Mouse (Mus musculus): ENCODE measurements around the gene Pax5.
A peak's percentile ranks its signal among the peaks of the same experiment; 100 is the strongest.

Gene Pax5

GRCm38 (mm10) chr4:44705151-44705550, 5.1 kb downstream of the Pax5 start:
- no peak for DNase-seq

DNA sequence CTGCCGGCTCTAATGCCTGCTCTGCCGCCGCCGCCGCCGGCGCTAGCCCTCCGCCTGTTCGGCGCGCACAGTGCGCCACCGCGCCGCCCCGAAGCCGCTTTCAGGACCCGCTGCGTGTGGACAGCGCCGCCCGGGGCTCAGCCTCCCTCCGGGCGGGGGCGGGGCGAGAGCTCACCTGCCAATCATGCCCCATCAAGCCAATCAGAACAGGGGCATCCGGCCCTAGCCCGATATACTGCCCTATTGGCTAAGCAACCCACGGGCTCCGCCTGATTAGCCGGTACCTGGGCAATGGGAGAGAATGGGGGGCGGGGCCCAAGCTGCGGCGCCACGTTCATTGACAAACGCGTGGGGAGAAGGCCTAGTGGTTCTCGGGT, 5.9 kb downstream of the Pax5 start:
- peak; percentile 94 for DNase-seq

DNA sequence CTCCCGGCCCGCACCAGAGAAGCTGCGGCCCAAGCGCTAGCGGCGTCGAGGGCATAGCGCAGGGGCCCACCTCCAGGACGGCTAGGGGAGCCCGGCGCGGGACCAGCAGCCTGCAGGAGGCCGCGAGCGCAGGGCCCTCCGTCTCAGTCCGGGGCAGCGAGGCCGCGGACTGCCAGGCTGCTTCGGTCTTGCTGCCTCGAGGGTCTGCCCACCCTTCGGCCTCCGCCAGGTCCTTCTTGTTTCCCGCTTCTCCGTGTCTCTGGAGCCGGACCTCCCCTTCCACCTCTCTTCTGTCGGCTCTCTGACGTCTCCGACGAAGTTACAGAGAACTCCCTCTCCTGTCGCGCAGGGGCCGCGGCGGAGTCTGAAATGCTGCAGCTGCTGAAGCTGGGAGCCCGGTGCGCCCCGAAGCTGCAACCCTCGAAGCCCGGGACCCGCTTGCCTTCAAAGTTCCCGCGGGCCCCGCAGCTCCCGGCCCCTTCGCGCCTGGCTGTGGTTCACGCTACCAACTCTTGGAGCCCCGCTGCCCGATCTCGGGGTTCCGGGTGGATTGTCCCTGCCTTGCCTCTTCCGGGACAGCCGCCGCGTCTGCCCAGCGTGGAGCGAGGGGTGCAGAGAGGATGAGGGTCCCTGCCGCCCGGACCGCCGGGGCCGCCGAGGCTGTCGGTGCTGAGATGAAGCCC, 6.5 kb downstream of the Pax5 start:
- DNase-seq, result no peak

DNA sequence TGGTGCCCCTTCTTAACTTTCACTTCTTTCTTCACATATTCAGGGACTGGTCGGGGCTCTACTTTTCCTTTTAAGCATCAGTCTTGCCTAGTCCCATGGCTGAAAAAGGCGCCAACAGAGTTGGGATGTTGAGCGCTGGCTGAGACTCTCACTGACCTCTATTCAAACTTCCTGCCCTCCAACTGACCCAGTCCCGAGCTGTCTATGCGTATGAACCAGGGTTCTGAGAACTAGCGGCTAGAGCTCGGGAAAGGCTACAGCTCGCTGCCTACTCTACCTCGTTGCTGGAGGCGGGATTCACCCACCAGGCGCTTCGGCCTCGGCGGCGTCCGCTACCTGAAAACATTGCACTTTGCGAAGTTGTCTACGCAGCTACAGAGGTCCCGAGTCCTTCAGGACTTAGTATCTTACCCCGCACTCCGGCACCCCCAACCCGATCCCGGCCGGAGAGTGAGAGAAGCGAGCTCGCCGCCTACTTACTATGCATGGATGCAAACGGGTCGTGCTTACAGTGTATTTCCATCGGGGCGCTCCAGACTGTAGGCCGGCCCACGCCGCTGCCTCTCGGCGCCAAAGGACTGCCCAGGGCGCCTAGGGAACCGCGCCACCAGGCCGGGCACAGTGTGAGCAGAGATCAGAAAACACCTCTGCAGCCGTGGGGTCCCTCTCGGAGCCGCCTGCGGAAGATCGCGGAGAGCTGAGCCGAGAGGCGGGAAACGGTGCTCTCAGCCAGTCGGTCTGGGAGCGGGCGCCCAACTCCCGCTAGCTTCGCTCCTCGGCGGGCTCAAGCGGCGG, 7.2 kb downstream of the Pax5 start:
- peak; percentile 25 for DNase-seq

DNA sequence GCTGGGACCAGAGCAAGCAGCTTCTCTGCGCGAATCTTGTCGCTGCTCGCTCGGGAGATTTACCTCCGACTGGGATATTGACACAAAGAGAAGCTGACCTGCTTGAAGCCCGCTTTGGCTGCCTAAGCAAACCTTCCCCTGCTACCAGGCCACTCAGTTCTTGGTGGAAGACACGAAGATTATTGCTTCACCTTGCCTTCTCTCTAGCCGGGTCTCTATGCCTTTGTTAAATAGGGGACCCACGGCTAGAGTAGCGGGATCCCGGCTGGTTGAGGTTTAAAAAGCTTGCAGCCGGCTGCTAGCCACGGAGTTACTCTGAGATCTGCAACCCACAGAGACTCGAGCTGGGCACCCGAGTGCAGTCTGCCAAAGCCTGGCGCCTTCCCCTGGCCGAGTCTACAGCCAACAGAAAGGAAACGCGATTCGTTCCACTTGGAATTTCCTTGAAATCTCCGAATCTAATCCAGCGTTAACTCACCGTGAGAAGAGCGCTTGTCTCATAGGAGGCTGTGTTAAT, 8.2 kb downstream of the Pax5 start:
- DNase-seq, result no peak

GRCm38 (mm10) chr4:44701513-44701912, 8.8 kb downstream of the Pax5 start:
- no peak for DNase-seq

DNA sequence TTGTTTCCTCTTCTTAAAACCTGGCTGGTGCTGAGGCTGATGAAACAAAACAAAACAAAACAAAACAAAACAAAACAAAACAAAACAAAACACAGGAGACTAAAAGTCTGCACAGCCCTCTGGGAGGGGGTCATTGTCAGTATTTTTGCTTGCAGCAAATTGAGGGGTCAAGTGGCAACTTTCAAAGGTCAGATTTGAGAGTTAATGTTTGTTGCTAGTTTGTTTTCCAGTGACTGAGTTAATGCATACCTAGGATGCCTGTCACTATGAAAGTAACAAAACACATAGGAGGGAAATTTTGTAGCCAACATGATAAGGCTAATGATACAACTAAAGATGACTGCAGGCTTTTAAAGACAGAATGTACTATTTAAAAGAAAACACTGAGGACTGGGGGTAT, 13.6 kb downstream of the Pax5 start:
- DNase-seq, result no peak

- no peak for DNase-seq
These were observed 15.9 kb downstream of the Pax5 start for GRCm38 (mm10) chr4:44694369-44694768.

DNA sequence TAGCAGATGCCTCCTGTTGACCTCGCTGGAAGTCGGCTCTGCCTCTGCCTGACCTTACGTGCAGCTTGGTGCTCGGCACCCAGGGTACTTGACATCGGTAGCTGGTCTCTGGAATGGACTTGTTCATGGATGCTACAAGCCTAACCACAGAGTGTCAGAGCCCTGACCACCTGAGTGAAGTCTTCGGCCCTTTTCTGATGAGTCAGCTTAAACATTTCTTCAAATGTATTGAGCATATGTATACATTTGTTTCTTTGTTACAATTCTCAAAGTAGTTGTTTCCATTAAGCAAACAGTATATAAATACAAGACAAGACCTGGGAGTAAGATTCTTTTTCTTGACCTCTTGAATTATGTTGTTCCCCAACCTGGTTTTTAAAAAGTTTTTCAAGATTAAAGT, 24.7 kb downstream of the Pax5 start:
- no peak for DNase-seq

GRCm38 (mm10) chr4:44680242-44680897, 29.9 kb downstream of the Pax5 start:
- no peak for DNase-seq

DNA sequence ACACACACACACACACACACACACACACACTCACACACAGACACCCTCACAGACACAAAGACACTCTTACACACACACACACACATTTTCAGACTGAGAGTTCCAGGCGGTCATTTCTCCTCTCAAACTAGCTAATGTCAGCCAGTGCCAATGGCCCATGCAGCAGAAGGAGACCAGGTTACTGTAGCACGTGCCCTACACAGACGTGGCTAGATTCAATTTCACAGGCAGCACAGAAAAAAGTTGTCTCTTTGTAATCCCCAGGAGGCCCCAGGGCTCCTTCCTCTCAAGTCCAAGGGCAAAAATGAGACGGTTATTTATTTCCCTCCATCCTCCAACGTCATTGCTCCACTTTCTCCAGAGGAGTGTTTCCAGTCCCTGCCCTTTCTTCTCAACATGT, 31.6 kb downstream of the Pax5 start:
- DNase-seq, result no peak

DNA sequence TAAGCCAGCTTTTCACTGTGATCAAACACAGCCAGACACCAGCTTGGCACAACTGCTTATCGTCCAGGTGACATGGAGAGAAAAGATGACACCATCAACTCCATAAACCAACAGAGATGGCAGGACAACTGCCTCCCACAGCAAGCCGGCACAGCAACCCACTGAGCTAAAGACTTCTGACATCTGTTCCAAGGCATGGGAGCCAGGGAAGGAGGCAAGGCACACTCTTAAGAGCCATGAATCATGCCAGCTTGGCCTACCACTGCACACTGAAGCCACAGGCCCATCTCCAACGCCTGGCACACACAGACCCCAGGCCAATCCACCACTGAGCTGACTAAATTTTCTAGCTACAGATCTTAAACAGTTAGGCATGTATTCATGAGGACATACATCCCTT, 32.3 kb downstream of the Pax5 start:
- no peak for DNase-seq

GRCm38 (mm10) chr4:44674973-44675372, 35.3 kb downstream of the Pax5 start:
- no peak for DNase-seq

DNA sequence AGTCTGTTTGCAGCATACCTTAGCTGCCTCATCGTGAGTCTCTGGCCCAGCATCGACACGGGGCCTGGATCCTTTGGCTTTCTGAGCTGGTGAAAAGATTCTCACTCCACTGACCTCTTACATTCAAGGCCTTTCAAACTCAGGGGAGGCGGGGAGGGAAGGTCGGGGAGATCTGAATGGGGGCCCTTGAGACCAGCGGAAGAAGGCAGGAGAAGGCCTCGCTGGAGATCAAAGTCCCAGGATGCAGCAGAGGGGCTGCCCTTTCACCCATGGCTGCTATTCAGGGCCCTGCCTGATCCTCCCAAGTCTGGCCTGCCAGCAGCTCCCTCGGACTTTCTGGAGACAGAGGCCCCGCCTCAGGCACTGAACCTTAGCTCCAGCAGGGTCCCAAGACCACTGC, 36.6 kb downstream of the Pax5 start:
- no peak for DNase-seq

DNA sequence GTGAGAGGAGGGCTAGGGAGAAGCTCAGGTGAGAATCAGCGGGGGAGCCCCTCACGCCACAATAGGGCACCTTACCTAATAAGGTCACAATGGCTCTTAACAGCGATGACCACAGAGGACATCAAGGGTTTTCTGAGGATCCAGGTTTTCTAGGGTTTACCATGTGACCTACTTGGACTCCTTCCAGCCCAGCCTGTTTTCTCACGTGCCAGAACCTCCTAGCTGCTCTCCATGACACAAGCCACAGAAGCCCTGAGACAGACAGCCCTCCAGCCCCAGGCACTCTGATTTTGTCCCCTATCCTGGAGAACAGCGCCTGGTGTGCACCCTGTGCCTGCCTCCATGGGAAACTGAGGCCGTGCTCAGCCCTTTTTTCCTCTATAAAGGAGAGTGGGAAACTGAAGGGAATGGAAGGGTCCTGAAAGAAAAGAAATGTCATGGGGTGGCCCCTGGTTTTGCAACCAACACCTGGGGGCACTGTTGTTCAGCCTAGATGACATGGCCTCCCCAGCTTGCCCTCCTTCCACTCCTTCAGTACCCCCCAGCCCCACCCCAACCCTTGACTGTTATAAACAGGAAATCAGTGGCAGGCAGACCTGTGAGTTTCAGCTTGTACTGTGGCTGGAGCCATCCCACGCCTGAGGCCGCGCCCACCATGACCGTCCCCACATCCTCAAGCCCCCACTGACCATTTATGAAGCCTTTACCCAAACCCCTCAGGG, 37.9 kb downstream of the Pax5 start:
- no peak for DNase-seq

DNA sequence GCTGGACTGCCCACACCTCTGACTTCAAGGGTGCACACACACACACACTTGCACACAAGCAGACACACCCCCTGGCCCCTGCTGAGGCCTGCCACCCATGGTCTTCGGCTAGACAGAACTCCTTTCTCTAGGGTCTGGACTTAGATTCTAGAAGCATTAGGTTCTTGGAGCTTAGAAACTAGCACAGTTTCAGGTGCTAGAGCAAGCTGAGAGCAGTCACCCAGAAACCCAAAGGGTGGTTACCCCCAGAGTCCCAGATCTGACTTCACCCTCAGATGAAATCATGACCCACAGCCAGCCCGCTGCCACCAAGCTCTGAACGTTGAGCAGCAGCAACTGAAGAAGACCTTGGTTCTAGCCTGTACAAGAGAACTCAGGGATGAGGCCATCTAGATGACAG, 38.8 kb downstream of the Pax5 start:
- no peak for DNase-seq

DNA sequence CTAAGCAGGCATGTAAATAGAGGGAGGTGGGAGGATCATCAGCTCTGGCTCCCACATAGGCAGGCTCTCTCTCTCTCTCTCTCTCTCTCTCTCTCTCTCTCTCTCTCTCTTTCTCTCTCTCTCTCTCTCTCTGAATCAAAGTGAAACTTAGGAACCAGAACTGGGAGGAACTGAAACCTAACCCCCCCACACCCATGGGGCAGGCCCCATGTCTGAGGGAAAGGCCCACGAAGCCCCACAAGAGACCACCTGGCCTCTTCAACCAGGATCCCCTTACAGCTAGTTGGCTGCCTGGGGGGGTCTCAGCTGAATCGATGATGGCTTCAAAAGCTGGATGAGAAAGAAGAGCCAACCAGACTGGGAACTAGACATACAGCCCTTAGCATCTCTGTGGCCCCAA, 39.3 kb downstream of the Pax5 start:
- no peak for DNase-seq

- no peak for DNase-seq
These were observed 39.9 kb downstream of the Pax5 start for GRCm38 (mm10) chr4:44670380-44670779.

- DNase-seq, result peak; percentile 39
These were observed 40.7 kb downstream of the Pax5 start for GRCm38 (mm10) chr4:44669485-44670181.

DNA sequence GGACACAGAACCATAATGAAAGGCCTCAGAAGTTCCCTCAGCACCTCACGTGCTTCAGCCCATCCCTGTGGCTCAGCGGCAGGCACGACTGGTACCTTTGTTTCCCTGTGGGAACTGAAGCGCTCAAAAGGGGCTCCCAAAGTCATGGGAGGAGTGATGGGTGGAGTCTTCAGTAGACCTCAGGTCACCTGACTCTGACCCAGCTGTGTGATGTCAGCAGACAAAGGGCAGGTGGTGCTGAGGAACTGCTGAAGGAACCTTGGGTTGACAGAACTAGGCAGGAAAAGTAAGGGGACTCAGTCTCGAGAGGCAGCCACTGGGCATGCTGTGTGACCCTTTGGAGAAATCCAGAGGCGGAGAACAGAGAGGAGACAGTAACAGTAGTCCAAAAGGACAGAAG, 41.7 kb downstream of the Pax5 start:
- no peak for DNase-seq

- no peak for DNase-seq
These were observed 42.1 kb downstream of the Pax5 start for GRCm38 (mm10) chr4:44668172-44668571.

- DNase-seq, result no peak
These were observed 42.9 kb downstream of the Pax5 start for GRCm38 (mm10) chr4:44667369-44667768.

DNA sequence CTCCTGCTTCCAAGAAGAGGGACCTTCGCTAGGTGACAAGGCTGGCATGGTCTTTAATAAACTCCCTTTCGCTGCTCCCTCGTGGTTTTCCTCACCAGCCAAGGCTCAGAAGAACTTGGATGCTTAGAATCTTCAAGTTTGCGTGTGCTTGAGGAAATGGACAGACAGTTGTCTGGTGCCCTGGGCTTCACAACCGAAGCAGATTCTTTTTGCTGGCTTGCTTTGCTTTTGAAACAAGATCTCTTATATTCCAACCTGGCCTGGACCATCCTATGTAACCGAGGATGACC, 45.6 kb downstream of the Pax5 start:
- DNase-seq, result no peak

Measured in kidney, postnatal 10 days (tissue).